Mouse (Mus musculus): ENCODE results near the gene Pik3r1. TPM values are rescaled to one million over a fixed set of nuclear protein-coding genes. Genes with fewer than 3 reads are reported as not detected.

Gene Pik3r1
- polyA plus RNA-seq, 1 experiment from 2014 or later: 21.5 TPM

GRCm38 (mm10) chr13:101682378-101682777 is 85.6 kb downstream of the Pik3r1 start:
- Histone ChIP-seq H3K9me3 (ENCODE audit: control insufficient read depth, low read length) (no peaks in the 10 kb centered on the region), H3K4me2 (no peak overlapping the region), H3K36me3 (ENCODE audit: control insufficient read depth, insufficient read depth, low read length) (peaks cover 23% of the 10 kb centered on the region), H3K4me3 (ENCODE audit: low read depth, low read length) (no peak overlapping the region), H3K4me1 (replicated peaks; ENCODE audit: control insufficient read depth, insufficient read depth, low read length) (no peaks in the 10 kb centered on the region), H3K27me3 (replicated peaks; ENCODE audit: control insufficient read depth, insufficient read depth, low read length) (no peaks in the 10 kb centered on the region), H3K9ac (ENCODE audit: low read depth, low read length) (no peak overlapping the region), H3K27ac (ENCODE audit: low read depth, low read length) (no peak overlapping the region)
- WGBS: 61% methylated on average over 4 of the region's 4 CpGs
- DNase-seq (ENCODE audit: low spot score) (no peak), ATAC-seq (replicated peaks; ENCODE audit: low FRiP score) (no peak)

- no peak for ATAC-seq (replicated peaks; ENCODE audit: low FRiP score)
- Histone ChIP-seq H3K27me3 (replicated peaks; ENCODE audit: control insufficient read depth, insufficient read depth, low read length) (no peaks in the 10 kb centered on the region), H3K27ac (ENCODE audit: low read depth, low read length) (no peak overlapping the region), H3K4me2 (no peak overlapping the region), H3K4me1 (replicated peaks; ENCODE audit: control insufficient read depth, insufficient read depth, low read length) (no peaks in the 10 kb centered on the region), H3K9me3 (ENCODE audit: control insufficient read depth, low read length) (no peaks in the 10 kb centered on the region), H3K9ac (ENCODE audit: low read depth, low read length) (no peak overlapping the region), H3K36me3 (ENCODE audit: control insufficient read depth, insufficient read depth, low read length) (peaks cover 11% of the 10 kb centered on the region), H3K4me3 (ENCODE audit: low read depth, low read length) (no peak overlapping the region)
- DNase-seq (ENCODE audit: low spot score): no peak
- 63% methylated on average over 1 of the region's 1 CpGs for WGBS
These were observed 87.9 kb downstream of the Pik3r1 start for GRCm38 (mm10) chr13:101680083-101680482.

DNA sequence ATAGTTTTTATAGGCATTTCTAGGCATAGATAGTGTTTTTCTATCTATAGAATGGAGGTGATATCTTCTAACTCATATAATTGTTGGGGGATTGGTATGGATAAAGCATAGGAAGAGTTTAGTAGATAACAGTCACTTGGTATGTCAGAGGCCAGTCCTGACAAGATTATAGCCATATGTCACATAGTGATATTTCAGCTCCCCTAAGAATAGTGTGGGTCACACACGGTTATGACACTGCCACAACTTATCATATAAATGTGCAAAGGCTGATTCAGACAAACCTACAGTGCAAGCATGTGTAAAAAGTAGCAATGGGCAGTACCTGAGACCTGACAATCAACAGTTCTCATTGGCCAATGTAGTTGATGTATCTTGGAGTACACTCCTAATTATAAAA is 89.0 kb downstream of the Pik3r1 start:
- H3K27ac ChIP-seq (ENCODE audit: low read depth, low read length): no peak overlapping the region
- WGBS: 46% methylated on average over 1 of the region's 1 CpGs

DNA sequence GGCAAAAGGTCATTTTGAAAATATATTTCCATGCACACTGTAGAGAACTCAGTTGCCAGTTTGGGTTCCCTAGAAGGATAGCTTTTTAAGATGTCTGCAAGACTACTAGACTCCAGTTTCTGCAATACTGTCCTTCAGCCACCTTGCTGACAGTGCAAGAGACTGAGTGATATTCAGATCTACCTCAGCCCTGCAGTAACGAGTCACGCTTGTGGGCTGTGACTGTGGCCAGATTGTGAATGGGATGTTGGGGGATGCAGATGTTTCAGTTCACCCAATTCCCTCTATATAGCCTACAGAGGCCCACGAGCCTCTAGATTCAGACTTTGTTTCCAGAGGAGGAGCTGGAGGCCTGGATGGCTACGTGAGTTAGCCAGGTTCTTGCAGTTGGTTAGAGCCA is 90.0 kb downstream of the Pik3r1 start:
- Histone ChIP-seq H3K4me1 (replicated peaks; ENCODE audit: control insufficient read depth, insufficient read depth, low read length) (no peaks in the 10 kb centered on the region), H3K9me3 (ENCODE audit: control insufficient read depth, low read length) (no peaks in the 10 kb centered on the region), H3K27ac (ENCODE audit: low read depth, low read length) (no peak overlapping the region), H3K4me2 (no peak overlapping the region), H3K27me3 (replicated peaks; ENCODE audit: control insufficient read depth, insufficient read depth, low read length) (no peaks in the 10 kb centered on the region), H3K9ac (ENCODE audit: low read depth, low read length) (no peak overlapping the region), H3K36me3 (ENCODE audit: control insufficient read depth, insufficient read depth, low read length) (peaks cover 2% of the 10 kb centered on the region; the same call in 1 of the 2 replicates), H3K4me3 (ENCODE audit: low read depth, low read length) (no peak overlapping the region)
- WGBS: 82% methylated on average over 4 of the region's 4 CpGs
- no peak for DNase-seq (ENCODE audit: low spot score)
- no peak for ATAC-seq (replicated peaks; ENCODE audit: low FRiP score)

More for the DNA sequence above, 89.0 kb downstream of the Pik3r1 start:
- DNase-seq (ENCODE audit: low spot score) (no peak), ATAC-seq (replicated peaks; ENCODE audit: low FRiP score) (peak; percentile 78)
- H3K4me2 ChIP-seq: no peak overlapping the region
- H3K9me3 ChIP-seq (ENCODE audit: control insufficient read depth, low read length): no peaks in the 10 kb centered on the region
- H3K27me3 ChIP-seq (replicated peaks; ENCODE audit: control insufficient read depth, insufficient read depth, low read length): no peaks in the 10 kb centered on the region
- H3K4me1 ChIP-seq (replicated peaks; ENCODE audit: control insufficient read depth, insufficient read depth, low read length): no peaks in the 10 kb centered on the region
- no peak overlapping the region for H3K4me3 ChIP-seq (ENCODE audit: low read depth, low read length)
- H3K9ac ChIP-seq (ENCODE audit: low read depth, low read length): no peak overlapping the region
- H3K36me3 ChIP-seq (ENCODE audit: control insufficient read depth, insufficient read depth, low read length): peaks cover 3% of the 10 kb centered on the region; the same call in 1 of the 2 replicates

DNA sequence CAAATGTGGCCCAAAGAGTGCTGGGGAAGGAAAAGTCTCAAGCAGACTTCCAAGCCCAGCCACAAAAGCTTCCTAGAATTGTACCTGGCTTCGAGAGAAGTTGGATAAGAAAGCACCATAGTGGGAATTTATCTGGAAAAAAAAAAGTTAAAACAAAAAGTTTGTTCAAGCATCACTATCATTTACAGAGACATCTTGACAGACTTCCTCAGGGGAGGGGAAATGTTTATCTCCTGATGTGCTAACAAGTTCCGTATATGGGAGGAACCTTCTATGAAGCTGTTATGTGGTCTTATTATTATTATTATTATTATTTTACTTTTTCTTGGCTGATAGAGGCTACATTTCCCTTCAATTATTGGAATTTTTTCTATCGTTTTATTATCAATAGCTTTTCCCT is 94.1 kb downstream of the Pik3r1 start:
- Histone ChIP-seq H3K36me3 (ENCODE audit: control insufficient read depth, insufficient read depth, low read length) (no peaks in the 10 kb centered on the region), H3K27ac (ENCODE audit: low read depth, low read length) (no peak overlapping the region), H3K9ac (ENCODE audit: low read depth, low read length) (no peak overlapping the region), H3K27me3 (replicated peaks; ENCODE audit: control insufficient read depth, insufficient read depth, low read length) (no peaks in the 10 kb centered on the region), H3K4me2 (no peak overlapping the region), H3K4me3 (ENCODE audit: low read depth, low read length) (no peak overlapping the region), H3K4me1 (replicated peaks; ENCODE audit: control insufficient read depth, insufficient read depth, low read length) (no peaks in the 10 kb centered on the region), H3K9me3 (ENCODE audit: control insufficient read depth, low read length) (no peaks in the 10 kb centered on the region)
- ATAC-seq (replicated peaks; ENCODE audit: low FRiP score) (no peak), DNase-seq (ENCODE audit: low spot score) (no peak)
- WGBS: 64% methylated on average over 3 of the region's 3 CpGs

DNA sequence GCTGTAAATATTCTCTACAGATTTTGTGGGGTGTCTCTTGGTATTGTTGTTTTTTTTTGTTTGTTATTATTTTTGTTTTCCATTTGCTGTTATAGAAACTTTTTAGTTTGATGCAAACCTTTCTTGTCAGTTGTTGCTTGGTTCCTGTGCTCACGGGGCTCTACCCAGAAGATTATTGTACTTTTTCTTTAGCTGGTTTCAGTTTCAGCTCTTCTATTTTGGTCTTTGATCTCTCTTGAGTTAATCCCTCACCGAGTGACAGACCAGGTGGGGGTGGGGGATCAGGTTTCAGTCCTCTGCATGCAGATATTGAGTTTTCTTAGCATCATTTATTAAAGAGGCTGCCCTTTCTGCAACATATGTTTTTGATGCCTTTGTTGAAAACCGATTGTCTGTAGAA is 99.2 kb downstream of the Pik3r1 start:
- Histone ChIP-seq H3K36me3 (ENCODE audit: control insufficient read depth, insufficient read depth, low read length) (no peaks in the 10 kb centered on the region), H3K27me3 (replicated peaks; ENCODE audit: control insufficient read depth, insufficient read depth, low read length) (no peaks in the 10 kb centered on the region), H3K9me3 (ENCODE audit: control insufficient read depth, low read length) (no peaks in the 10 kb centered on the region), H3K9ac (ENCODE audit: low read depth, low read length) (no peak overlapping the region), H3K4me2 (no peak overlapping the region), H3K4me3 (ENCODE audit: low read depth, low read length) (no peak overlapping the region), H3K4me1 (replicated peaks; ENCODE audit: control insufficient read depth, insufficient read depth, low read length) (no peaks in the 10 kb centered on the region), H3K27ac (ENCODE audit: low read depth, low read length) (no peak overlapping the region)
- DNase-seq (ENCODE audit: low spot score) (no peak), ATAC-seq (replicated peaks; ENCODE audit: low FRiP score) (no peak)
- WGBS: 54% methylated on average over 3 of the region's 3 CpGs

DNA sequence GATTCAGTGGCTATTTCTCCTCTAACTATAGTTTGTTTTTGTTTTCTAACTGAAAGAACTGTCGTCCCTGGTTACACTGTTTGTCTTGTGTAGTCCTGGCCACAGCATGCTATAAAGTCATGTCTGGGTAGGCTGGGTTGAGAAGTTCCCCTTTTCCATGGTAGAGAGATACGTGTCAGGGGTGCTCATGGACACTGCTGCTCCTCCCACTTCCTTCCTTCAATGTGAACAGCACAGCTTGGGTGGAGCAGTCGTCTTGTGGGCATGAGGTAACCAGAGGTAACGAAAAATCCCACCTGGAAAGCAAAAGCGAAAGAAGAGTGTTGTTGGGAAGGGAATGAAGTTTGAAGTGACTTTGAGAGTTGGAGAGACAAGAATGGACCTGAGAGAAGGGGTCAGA is 104.0 kb downstream of the Pik3r1 start:
- no peak overlapping the region for H3K9ac ChIP-seq (ENCODE audit: low read depth, low read length)
- 38% methylated on average over 5 of the region's 5 CpGs for WGBS
- H3K4me1 ChIP-seq (replicated peaks; ENCODE audit: control insufficient read depth, insufficient read depth, low read length): peaks cover 16% of the 10 kb centered on the region
- no peak overlapping the region for H3K4me3 ChIP-seq (ENCODE audit: low read depth, low read length)
- H3K36me3 ChIP-seq (ENCODE audit: control insufficient read depth, insufficient read depth, low read length): no peaks in the 10 kb centered on the region
- no peak overlapping the region for H3K4me2 ChIP-seq
- ATAC-seq (replicated peaks; ENCODE audit: low FRiP score): no peak
- DNase-seq (ENCODE audit: low spot score): no peak
- no peaks in the 10 kb centered on the region for H3K9me3 ChIP-seq (ENCODE audit: control insufficient read depth, low read length)
- no peaks in the 10 kb centered on the region for H3K27me3 ChIP-seq (replicated peaks; ENCODE audit: control insufficient read depth, insufficient read depth, low read length)
- H3K27ac ChIP-seq (ENCODE audit: low read depth, low read length): no peak overlapping the region

- no peak overlapping the region for H3K4me3 ChIP-seq (ENCODE audit: low read depth, low read length)
- no peak for DNase-seq (ENCODE audit: low spot score)
- no peak for ATAC-seq (replicated peaks; ENCODE audit: low FRiP score)
- 82% methylated on average over 1 of the region's 1 CpGs for WGBS
- no peaks in the 10 kb centered on the region for H3K36me3 ChIP-seq (ENCODE audit: control insufficient read depth, insufficient read depth, low read length)
- H3K27ac ChIP-seq (ENCODE audit: low read depth, low read length): no peak overlapping the region; the same call in 1 of the 2 replicates
- peaks cover 20% of the 10 kb centered on the region for H3K4me1 ChIP-seq (replicated peaks; ENCODE audit: control insufficient read depth, insufficient read depth, low read length)
- H3K4me2 ChIP-seq: no peak overlapping the region
- no peak overlapping the region for H3K9ac ChIP-seq (ENCODE audit: low read depth, low read length)
- H3K9me3 ChIP-seq (ENCODE audit: control insufficient read depth, low read length): no peaks in the 10 kb centered on the region
- H3K27me3 ChIP-seq (replicated peaks; ENCODE audit: control insufficient read depth, insufficient read depth, low read length): no peaks in the 10 kb centered on the region
These were observed 105.1 kb downstream of the Pik3r1 start for GRCm38 (mm10) chr13:101662900-101663299.

GRCm38 (mm10) chr13:101661567-101661966 is 106.5 kb downstream of the Pik3r1 start:
- ATAC-seq (replicated peaks; ENCODE audit: low FRiP score) (peak; percentile 81), DNase-seq (ENCODE audit: low spot score) (no peak)
- Histone ChIP-seq H3K36me3 (ENCODE audit: control insufficient read depth, insufficient read depth, low read length) (no peaks in the 10 kb centered on the region), H3K4me2 (no peak overlapping the region), H3K27me3 (replicated peaks; ENCODE audit: control insufficient read depth, insufficient read depth, low read length) (no peaks in the 10 kb centered on the region), H3K9me3 (ENCODE audit: control insufficient read depth, low read length) (no peaks in the 10 kb centered on the region), H3K27ac (ENCODE audit: low read depth, low read length) (no peak overlapping the region), H3K9ac (ENCODE audit: low read depth, low read length) (no peak overlapping the region), H3K4me1 (replicated peaks; ENCODE audit: control insufficient read depth, insufficient read depth, low read length) (peaks cover 20% of the 10 kb centered on the region), H3K4me3 (ENCODE audit: low read depth, low read length) (no peak overlapping the region)
- WGBS: 43% methylated on average over 6 of the region's 6 CpGs
